Mouse (Mus musculus): ENCODE results near the gene Col6a3. TPM values are rescaled to one million over a fixed set of nuclear protein-coding genes. Genes with fewer than 3 reads are reported as not detected.

Col6a3 gene
- polyA plus RNA-seq, 1 experiment = 18.2 TPM

DNA sequence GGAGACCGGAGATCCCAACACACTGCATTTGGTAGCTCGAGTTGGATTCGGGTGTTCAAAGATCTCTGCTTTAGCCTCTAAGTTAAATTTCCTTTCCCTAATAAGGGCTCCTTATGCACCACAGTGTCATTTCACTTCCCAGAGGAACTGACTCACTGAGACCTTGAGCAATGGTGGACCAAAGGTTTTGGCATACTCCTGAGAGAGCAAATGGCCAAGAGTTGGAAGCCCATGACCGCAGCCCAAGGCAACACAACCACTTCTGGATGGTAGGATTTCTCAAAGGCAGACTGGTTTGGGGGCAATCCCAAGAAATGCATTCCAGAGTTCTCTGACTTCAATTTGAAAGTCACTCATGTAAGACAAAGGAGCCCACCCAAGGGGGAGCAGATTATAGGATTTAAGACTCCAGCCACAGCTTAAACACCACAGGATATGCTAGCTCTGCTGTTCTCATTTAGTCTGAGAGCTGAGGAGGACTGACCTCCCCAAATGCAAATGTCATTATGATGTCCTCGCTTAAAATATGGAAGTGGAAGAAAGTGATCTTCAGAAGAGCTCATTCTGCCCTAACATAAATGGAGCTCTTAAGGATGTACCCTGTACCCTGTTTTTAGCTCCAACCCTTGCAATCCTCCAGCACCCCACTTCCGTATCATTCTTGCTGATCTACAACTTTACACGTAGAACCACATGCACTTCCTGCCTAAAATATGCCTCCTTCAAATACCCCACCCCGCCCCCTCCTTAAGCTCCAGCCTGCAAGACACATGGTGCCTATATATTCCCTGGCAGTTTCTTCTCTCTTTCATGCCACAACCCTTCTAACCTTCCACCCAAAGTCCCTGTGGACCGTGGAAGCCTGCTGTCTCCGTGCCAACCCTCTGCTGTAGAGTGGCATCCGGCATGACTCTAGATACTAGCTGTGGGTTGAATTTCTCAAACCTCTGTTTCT, 103.3 kb downstream of the Col6a3 start:
- DNase-seq (ENCODE audit: low read depth, low spot score) = no peak
- 77% methylated on average over 11 of the region's 11 CpGs for WGBS

GRCm38 (mm10) chr1:90738913-90739312, 104.9 kb downstream of the Col6a3 start:
- 85% methylated on average over 2 of the region's 2 CpGs for WGBS

GRCm38 (mm10) chr1:90729466-90729865, 114.3 kb downstream of the Col6a3 start:
- WGBS = 67% methylated on average over 3 of the region's 3 CpGs
- DNase-seq (ENCODE audit: low read depth, low spot score) = no peak

More at GRCm38 (mm10) chr1:90738913-90739312, 104.9 kb downstream of the Col6a3 start:
- no peak for DNase-seq (ENCODE audit: low read depth, low spot score)

- DNase-seq (ENCODE audit: low read depth, low spot score) = no peak
Measured at GRCm38 (mm10) chr1:90723754-90724153, 120.0 kb downstream of the Col6a3 start.

DNA sequence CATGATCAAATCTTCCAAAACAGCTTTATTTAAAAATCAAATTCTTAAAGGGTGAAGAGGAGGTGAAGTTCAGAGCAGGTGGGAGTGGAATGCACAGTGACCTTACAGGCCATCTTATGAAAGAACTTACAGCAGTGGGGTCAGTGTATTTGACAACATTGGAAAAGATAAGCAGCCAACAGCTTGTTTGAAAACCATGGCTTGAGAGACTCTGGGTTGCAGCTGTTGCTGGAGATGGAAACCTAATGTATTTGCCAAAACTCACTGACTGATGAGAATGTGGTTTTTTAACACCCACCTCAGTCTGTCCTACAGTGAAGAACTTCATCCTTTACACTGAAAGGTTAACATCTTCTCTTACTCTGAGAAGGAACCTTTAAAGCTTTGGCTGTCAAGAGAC, 120.4 kb downstream of the Col6a3 start:
- DNase-seq (ENCODE audit: low read depth, low spot score) = no peak

- no peak for DNase-seq (ENCODE audit: low read depth, low spot score)
Measured at GRCm38 (mm10) chr1:90722021-90722420, 121.8 kb downstream of the Col6a3 start.

- 49% methylated on average over 7 of the region's 7 CpGs for WGBS
- DNase-seq (ENCODE audit: low read depth, low spot score) = no peak
Measured at GRCm38 (mm10) chr1:90720610-90721241, 123.0 kb downstream of the Col6a3 start.

- 36% methylated on average over 6 of the region's 6 CpGs for WGBS
- no peak for DNase-seq (ENCODE audit: low read depth, low spot score)
Measured at GRCm38 (mm10) chr1:90718826-90719550, 124.8 kb downstream of the Col6a3 start.

GRCm38 (mm10) chr1:90716258-90716657, 127.5 kb downstream of the Col6a3 start:
- no peak for DNase-seq (ENCODE audit: low read depth, low spot score)
- WGBS = 40% methylated on average over 2 of the region's 2 CpGs

Other genes with a start within 250 kb of the Col6a3 start
- gene Cops8, start 241.0 kb downstream of the Col6a3 start, polyA plus RNA-seq (2012; rRNA removed) = 31.4 and 33.8 TPM in 2 replicates
- gene Mlph, start 71.1 kb upstream of the Col6a3 start, polyA plus RNA-seq (2012; rRNA removed) = 16.3 and 18.8 TPM in 2 replicates
- not detected in 2 replicates for gene Prlh, start 109.1 kb upstream of the Col6a3 start, polyA plus RNA-seq (2012; rRNA removed)
- 42.0 and 47.8 TPM in 2 replicates for gene Rab17, start 125.7 kb upstream of the Col6a3 start, polyA plus RNA-seq (2012; rRNA removed)
- gene Lrrfip1, start 154.8 kb upstream of the Col6a3 start, polyA plus RNA-seq (2012; rRNA removed) = 10.6 and 16.7 TPM in 2 replicates